Mouse (Mus musculus): Measurements from ENCODE around the gene Flywch1. TPM values are rescaled to one million over a fixed set of nuclear protein-coding genes. Genes with fewer than 3 reads are reported as not detected.
A peak's percentile ranks its signal among the peaks of the same experiment; 100 is the strongest.

The Flywch1 gene
- polyA plus RNA-seq, 1 experiment from 2014 or later, result 167 TPM

GRCm38 (mm10) chr17:23738836-23739201 is 32.6 kb downstream of the Flywch1 start:
- H3K9ac ChIP-seq (ENCODE audit: low read length), result peak overlapping the region; percentile 74
- peaks cover 34% of the 10 kb centered on the region for H3K27me3 ChIP-seq (ENCODE audit: control insufficient read depth, insufficient read depth, low read length)
- no peak for DNase-seq (ENCODE audit: low spot score)
- H3K4me2 ChIP-seq (ENCODE audit: low read depth, low read length, severe bottlenecking), result peak overlapping the region; percentile 99
- H3K4me3 ChIP-seq (ENCODE audit: low read depth, low read length), result peak overlapping the region; percentile 64
- no peak for ATAC-seq (replicated peaks; ENCODE audit: low FRiP score)
- WGBS, result 25% methylated on average over 2 of the region's 2 CpGs
- H3K27ac ChIP-seq (ENCODE audit: low read depth, low read length), result no peak overlapping the region
- H3K4me1 ChIP-seq (replicated peaks; ENCODE audit: control insufficient read depth, insufficient read depth, low read length), result peaks cover 15% of the 10 kb centered on the region; the same call in 1 of the 2 replicates
- no peaks in the 10 kb centered on the region; the same call in 1 of the 2 replicates for H3K36me3 ChIP-seq (ENCODE audit: control insufficient read depth, insufficient read depth, low read length)
- H3K9me3 ChIP-seq (ENCODE audit: control insufficient read depth, low read length), result no peaks in the 10 kb centered on the region

DNA sequence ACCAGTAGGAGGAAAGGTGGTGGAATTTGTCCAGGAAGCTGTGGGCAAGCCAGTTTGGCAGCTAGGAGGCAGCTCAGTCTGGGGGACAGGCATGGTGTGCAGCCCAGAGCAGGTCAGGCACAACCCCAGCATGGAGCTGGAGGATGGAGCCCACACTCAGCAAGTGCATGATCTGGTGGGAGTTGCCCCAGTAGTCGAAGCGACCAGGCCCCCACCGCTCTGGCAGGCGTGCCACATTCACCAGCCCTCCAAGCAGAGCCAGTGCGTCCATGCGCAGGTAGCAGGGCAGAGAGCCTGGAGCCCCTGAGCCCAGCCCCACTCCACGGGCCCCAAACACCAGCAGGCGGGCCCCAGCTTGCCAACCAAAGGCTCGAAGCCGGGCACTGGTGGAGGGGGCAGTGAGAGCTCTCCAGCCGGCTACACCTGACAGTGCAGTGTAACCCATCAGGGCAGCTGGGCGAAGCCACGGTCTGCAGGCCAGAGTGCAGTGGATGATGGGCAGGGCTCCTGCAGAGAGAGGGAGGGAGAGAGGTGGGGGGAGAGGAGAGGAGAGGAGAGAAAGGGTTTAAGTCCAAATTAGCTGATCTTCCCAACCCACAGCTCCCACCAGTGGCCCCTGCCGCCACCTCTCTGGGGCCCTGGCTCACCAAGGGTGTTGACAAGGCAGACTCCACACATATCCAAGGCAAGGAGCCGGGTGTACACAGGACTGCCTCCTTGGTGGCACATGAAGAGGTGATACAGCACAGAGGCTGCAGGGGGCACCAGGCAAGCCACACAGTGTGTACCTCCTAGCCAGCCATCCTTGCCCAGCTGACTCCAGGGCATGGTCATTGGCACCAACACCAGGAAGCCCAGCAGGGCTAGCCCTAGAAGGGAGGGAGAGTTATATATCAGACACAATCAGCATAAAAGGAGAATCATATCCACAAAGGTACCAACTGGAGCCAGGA is 33.6 kb downstream of the Flywch1 start:
- Histone ChIP-seq H3K4me3 (ENCODE audit: low read depth, low read length) (no peak overlapping the region), H3K4me2 (ENCODE audit: low read depth, low read length, severe bottlenecking) (no peak overlapping the region), H3K4me1 (replicated peaks; ENCODE audit: control insufficient read depth, insufficient read depth, low read length) (peaks cover 15% of the 10 kb centered on the region; the same call in 1 of the 2 replicates), H3K9ac (ENCODE audit: low read length) (no peak overlapping the region), H3K36me3 (ENCODE audit: control insufficient read depth, insufficient read depth, low read length) (no peaks in the 10 kb centered on the region; the same call in 1 of the 2 replicates), H3K9me3 (ENCODE audit: control insufficient read depth, low read length) (no peaks in the 10 kb centered on the region), H3K27me3 (ENCODE audit: control insufficient read depth, insufficient read depth, low read length) (peaks cover 24% of the 10 kb centered on the region), H3K27ac (ENCODE audit: low read depth, low read length) (no peak overlapping the region)
- ATAC-seq (replicated peaks; ENCODE audit: low FRiP score), result no peak
- WGBS, result 63% methylated on average over 15 of the region's 15 CpGs
- no peak for DNase-seq (ENCODE audit: low spot score)

DNA sequence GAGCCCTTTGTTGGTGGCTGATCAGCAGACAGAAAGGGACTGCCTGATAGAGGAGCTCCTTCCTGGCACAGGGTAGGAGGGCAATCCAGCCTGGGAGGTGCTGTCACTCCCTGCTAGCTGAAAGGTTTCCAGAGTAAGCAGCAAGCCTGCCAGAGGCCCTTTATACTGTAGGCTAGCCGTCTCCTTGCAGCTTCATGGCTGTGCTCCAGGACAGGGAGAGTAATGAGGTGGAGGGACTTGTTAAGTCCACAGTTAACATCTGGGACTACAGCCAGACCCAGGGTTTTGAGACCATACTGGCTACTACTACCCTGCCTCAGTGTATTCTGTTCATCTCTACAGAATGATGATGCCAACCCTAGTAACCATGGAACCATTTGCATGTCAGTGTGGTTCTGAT is 37.1 kb downstream of the Flywch1 start:
- H3K4me1 ChIP-seq (replicated peaks; ENCODE audit: control insufficient read depth, insufficient read depth, low read length), result peaks cover 10% of the 10 kb centered on the region; the same call in 1 of the 2 replicates
- no peaks in the 10 kb centered on the region for H3K9me3 ChIP-seq (ENCODE audit: control insufficient read depth, low read length)
- no peak overlapping the region for H3K4me3 ChIP-seq (ENCODE audit: low read depth, low read length)
- no peaks in the 10 kb centered on the region; the same call in 1 of the 2 replicates for H3K27me3 ChIP-seq (ENCODE audit: control insufficient read depth, insufficient read depth, low read length)
- H3K4me2 ChIP-seq (ENCODE audit: low read depth, low read length, severe bottlenecking), result no peak overlapping the region
- DNase-seq (ENCODE audit: low spot score) (no peak), ATAC-seq (replicated peaks; ENCODE audit: low FRiP score) (no peak)
- no peaks in the 10 kb centered on the region; the same call in 1 of the 2 replicates for H3K36me3 ChIP-seq (ENCODE audit: control insufficient read depth, insufficient read depth, low read length)
- no peak overlapping the region for H3K27ac ChIP-seq (ENCODE audit: low read depth, low read length)
- WGBS, result 95% methylated on average over 1 of the region's 1 CpGs
- no peak overlapping the region for H3K9ac ChIP-seq (ENCODE audit: low read length)

DNA sequence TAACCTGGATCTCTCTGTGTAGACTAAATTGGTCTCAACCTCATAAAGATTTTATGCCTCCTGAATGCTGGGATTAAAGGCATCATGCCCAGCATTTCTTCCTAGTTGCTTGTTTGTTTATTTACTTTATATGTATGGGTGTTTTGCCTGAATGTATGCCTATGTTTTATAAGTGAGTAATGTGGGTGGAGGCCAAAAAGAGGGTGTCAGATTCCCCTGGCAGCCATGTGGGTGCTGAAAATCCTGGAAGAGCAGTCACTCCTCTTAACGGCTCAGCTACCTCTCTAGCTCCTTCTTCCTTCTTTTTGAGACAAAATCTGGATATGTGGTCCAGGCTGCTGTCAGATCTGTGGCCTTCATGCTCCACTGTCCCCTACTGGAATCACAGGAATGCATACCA is 41.0 kb downstream of the Flywch1 start:
- ATAC-seq (replicated peaks; ENCODE audit: low FRiP score), result no peak
- Histone ChIP-seq H3K36me3 (ENCODE audit: control insufficient read depth, insufficient read depth, low read length) (no peaks in the 10 kb centered on the region; the same call in 1 of the 2 replicates), H3K4me1 (replicated peaks; ENCODE audit: control insufficient read depth, insufficient read depth, low read length) (peaks cover 3% of the 10 kb centered on the region; the same call in 1 of the 2 replicates), H3K4me3 (ENCODE audit: low read depth, low read length) (no peak overlapping the region), H3K9ac (ENCODE audit: low read length) (no peak overlapping the region), H3K9me3 (ENCODE audit: control insufficient read depth, low read length) (no peaks in the 10 kb centered on the region), H3K27ac (ENCODE audit: low read depth, low read length) (no peak overlapping the region), H3K4me2 (ENCODE audit: low read depth, low read length, severe bottlenecking) (no peak overlapping the region), H3K27me3 (ENCODE audit: control insufficient read depth, insufficient read depth, low read length) (no peaks in the 10 kb centered on the region)
- 80% methylated on average over 1 of the region's 1 CpGs for WGBS
- DNase-seq (ENCODE audit: low spot score), result no peak

DNA sequence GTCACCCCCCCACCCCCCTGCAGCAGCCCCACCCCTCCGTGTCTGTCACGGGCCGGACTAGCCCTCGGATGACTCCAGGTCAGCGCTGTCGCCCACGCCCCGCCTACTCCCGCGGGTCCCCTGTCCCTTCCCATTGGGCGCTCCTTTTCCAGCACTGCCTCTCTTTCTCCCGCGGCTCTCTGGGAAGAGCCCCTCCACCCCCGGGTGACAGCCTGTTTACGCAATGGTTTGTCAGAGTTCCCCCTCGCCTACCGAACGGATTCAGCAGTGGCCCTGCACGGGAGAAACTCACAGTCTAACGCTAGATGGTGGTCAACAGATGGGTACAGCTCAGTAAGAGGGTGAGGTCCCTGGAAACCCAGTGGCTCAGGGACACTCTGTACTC is 44.7 kb downstream of the Flywch1 start:
- H3K9me3 ChIP-seq (ENCODE audit: control insufficient read depth, low read length), result no peaks in the 10 kb centered on the region
- peak overlapping the region; percentile 81 for H3K4me3 ChIP-seq (ENCODE audit: low read depth, low read length)
- peak overlapping the region; percentile 75 for H3K9ac ChIP-seq (ENCODE audit: low read length)
- ATAC-seq (replicated peaks; ENCODE audit: low FRiP score) (peak; percentile 88), DNase-seq (ENCODE audit: low spot score) (peak; percentile 89)
- 0 out of 2 replicates have a peak overlapping the region, but pooled peaks have one; percentile 57 for H3K27ac ChIP-seq (ENCODE audit: low read depth, low read length)
- 2% methylated on average over 20 of the region's 20 CpGs for WGBS
- no peaks in the 10 kb centered on the region for H3K36me3 ChIP-seq (ENCODE audit: control insufficient read depth, insufficient read depth, low read length)
- H3K4me2 ChIP-seq (ENCODE audit: low read depth, low read length, severe bottlenecking), result peak overlapping the region; percentile 81
- H3K4me1 ChIP-seq (replicated peaks; ENCODE audit: control insufficient read depth, insufficient read depth, low read length), result peaks cover 3% of the 10 kb centered on the region; the same call in 1 of the 2 replicates
- no peaks in the 10 kb centered on the region for H3K27me3 ChIP-seq (ENCODE audit: control insufficient read depth, insufficient read depth, low read length)

DNA sequence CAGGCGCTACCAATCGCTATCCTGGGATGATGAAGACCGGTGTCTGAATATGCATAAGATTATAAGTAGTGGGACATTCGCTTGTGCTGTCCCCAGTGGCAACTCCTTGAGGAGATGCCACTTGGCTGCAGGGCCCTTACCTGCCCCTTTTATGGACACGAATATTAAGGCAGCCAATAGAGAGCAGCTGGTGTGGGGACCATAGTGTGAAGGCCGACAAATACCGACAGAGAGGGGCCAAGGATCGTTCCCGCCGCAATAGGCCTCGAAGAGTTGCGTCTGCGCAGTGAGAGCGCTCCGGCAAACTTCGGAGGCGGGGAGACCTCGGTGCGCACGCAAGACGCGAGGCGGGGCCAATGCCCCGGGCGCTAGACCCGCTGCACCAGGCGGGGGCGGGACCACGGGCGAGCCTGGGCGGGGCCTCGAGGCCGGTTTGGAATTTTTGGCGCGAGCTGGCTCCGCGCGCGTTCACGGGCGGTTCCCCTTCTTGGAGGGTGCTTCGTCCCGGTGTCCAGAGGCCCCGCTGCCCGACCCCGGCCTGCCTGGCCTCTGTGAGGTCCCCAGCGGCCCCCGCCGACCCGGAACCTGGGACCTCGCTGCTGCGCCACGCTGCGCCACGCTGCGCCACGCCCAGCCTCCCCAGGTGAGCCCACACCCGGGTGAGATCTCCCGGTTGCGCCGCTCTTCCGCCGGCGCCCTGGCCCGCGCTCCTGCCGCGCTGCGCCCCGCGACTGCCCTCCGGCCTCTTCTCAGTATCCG is 45.2 kb downstream of the Flywch1 start, which contains the start of gene Pkmyt1:
Gene Pkmyt1 (plus strand): TSS at position 338 of the 759 bp plus-strand sequence.
- Histone ChIP-seq H3K9me3 (ENCODE audit: control insufficient read depth, low read length) (no peaks in the 10 kb centered on the region), H3K27me3 (ENCODE audit: control insufficient read depth, insufficient read depth, low read length) (no peaks in the 10 kb centered on the region), H3K4me3 (ENCODE audit: low read depth, low read length) (peak within 1 kb of the TSS; percentile 81), H3K4me1 (replicated peaks; ENCODE audit: control insufficient read depth, insufficient read depth, low read length) (peaks cover 3% of the 10 kb centered on the region; the same call in 1 of the 2 replicates), H3K27ac (ENCODE audit: low read depth, low read length) (peak within 1 kb of the TSS; percentile 57; the same call in 1 of the 2 replicates), H3K4me2 (ENCODE audit: low read depth, low read length, severe bottlenecking) (peak within 1 kb of the TSS; percentile 81), H3K36me3 (ENCODE audit: control insufficient read depth, insufficient read depth, low read length) (no peaks in the 10 kb centered on the region), H3K9ac (ENCODE audit: low read length) (peak within 1 kb of the TSS; percentile 75)
- 1% methylated on average over 71 of the region's 73 CpGs for WGBS
- DNase-seq (ENCODE audit: low spot score), result peak; percentile 97
- peak; percentile 96 for ATAC-seq (replicated peaks; ENCODE audit: low FRiP score)

- 58% methylated on average over 4 of the region's 4 CpGs for WGBS
These were observed 45.9 kb downstream of the Flywch1 start for GRCm38 (mm10) chr17:23725477-23725876.

GRCm38 (mm10) chr17:23722376-23723125 is 48.9 kb downstream of the Flywch1 start, which contains the start of gene 1520401A03Rik:
1520401A03Rik (minus strand) TSS chr17:23722783.
- 83% methylated on average over 7 of the region's 7 CpGs for WGBS
- Histone ChIP-seq H3K27ac (ENCODE audit: low read depth, low read length) (no peak within 1 kb of the TSS), H3K9me3 (ENCODE audit: control insufficient read depth, low read length) (no peaks in the 10 kb centered on the region), H3K4me3 (ENCODE audit: low read depth, low read length) (no peak within 1 kb of the TSS), H3K9ac (ENCODE audit: low read length) (no peak within 1 kb of the TSS), H3K36me3 (ENCODE audit: control insufficient read depth, insufficient read depth, low read length) (no peaks in the 10 kb centered on the region), H3K4me1 (replicated peaks; ENCODE audit: control insufficient read depth, insufficient read depth, low read length) (peaks cover 3% of the 10 kb centered on the region; the same call in 1 of the 2 replicates), H3K4me2 (ENCODE audit: low read depth, low read length, severe bottlenecking) (no peak within 1 kb of the TSS), H3K27me3 (ENCODE audit: control insufficient read depth, insufficient read depth, low read length) (no peaks in the 10 kb centered on the region)
- ATAC-seq (replicated peaks; ENCODE audit: low FRiP score) (no peak), DNase-seq (ENCODE audit: low spot score) (no peak)

More at GRCm38 (mm10) chr17:23725477-23725876, 45.9 kb downstream of the Flywch1 start:
- Histone ChIP-seq H3K9ac (ENCODE audit: low read length) (peak overlapping the region; percentile 75), H3K36me3 (ENCODE audit: control insufficient read depth, insufficient read depth, low read length) (no peaks in the 10 kb centered on the region), H3K4me1 (replicated peaks; ENCODE audit: control insufficient read depth, insufficient read depth, low read length) (peaks cover 3% of the 10 kb centered on the region; the same call in 1 of the 2 replicates), H3K4me2 (ENCODE audit: low read depth, low read length, severe bottlenecking) (peak overlapping the region; percentile 81; the same call in 1 of the 2 replicates), H3K27ac (ENCODE audit: low read depth, low read length) (no peak overlapping the region), H3K9me3 (ENCODE audit: control insufficient read depth, low read length) (no peaks in the 10 kb centered on the region), H3K4me3 (ENCODE audit: low read depth, low read length) (peak overlapping the region; percentile 81), H3K27me3 (ENCODE audit: control insufficient read depth, insufficient read depth, low read length) (no peaks in the 10 kb centered on the region)
- DNase-seq (ENCODE audit: low spot score) (no peak), ATAC-seq (replicated peaks; ENCODE audit: low FRiP score) (no peak)

Measured in forebrain, embryonic 11.5 days (tissue).